Mouse (Mus musculus): ENCODE results near the gene Capza3. TPM values are rescaled to one million over a fixed set of nuclear protein-coding genes. Genes with fewer than 3 reads are reported as not detected.

Gene Capza3
- polyA plus RNA-seq (2015; fragmentation: Nextera tagmentation; extraction: Ambion mirVana): not detected in 2 replicates

GRCm38 (mm10) chr6:140040952-140041351, at the start of gene Capza3:
Gene Capza3 (plus strand): TSS chr6:140041252.

DNA sequence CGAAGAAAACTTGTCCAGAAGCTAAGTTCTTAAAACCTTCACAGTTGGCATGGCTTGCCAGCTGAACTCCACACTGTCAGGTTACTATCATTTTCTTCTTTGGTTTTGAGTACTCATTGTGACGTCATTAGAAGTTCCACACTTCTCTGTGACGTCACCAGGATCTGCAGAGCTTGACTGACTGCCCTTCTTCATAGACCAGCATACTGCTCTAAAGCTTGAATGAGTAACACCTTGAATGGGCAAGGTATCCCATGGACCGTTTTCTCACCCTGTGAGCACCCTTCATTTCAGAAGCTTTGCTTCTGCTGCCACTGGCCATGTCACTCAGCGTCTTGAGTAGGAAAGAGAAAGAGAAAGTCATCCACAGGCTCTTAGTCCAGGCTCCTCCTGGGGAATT, 305 bp downstream of the Capza3 start, which contains the start of gene Plcz1:
TSS of gene Plcz1 (minus strand) at position 101 of the 400 bp plus-strand sequence.

Other genes with a start within 250 kb of the Capza3 start
- gene Plcz1, start 205 bp downstream of the Capza3 start, polyA plus RNA-seq (2015; fragmentation: Nextera tagmentation; extraction: Ambion mirVana): not detected in 2 replicates